Mouse (Mus musculus) neural tube, embryonic 13.5 days (tissue): Measurements from ENCODE around the gene Gm10300. TPM values are rescaled to one million over a fixed set of nuclear protein-coding genes. Genes with fewer than 3 reads are reported as not detected.

ENCODE experiments used
- ATAC-seq: fragments of 200-750 bp; cut with Nextera tagmentation; 2 replicates; pipeline ENCODE4 v1.8.0; 2017; ENCODE audit warnings: low read depth, mild to moderate bottlenecking, moderate TSS enrichment, moderate library complexity
- H3K27ac ChIP-seq: fragments of 300-500 bp; sonication (generic); replicated peaks from 2 replicates; pipeline ENCODE4 v1.5.1; 2015; ENCODE audit warnings: moderate library complexity, mild to moderate bottlenecking, inconsistent platforms
- H3K27me3 ChIP-seq: fragments of 300-500 bp; sonication (generic); 2 replicates; pipeline ENCODE4 v1.6.1; 2015; ENCODE audit warnings: mild to moderate bottlenecking, inconsistent platforms
- H3K36me3 ChIP-seq: fragments of 300-500 bp; sonication (generic); 2 replicates; pipeline ENCODE4 v1.6.1; 2015; ENCODE audit warnings: mild to moderate bottlenecking, inconsistent platforms
- H3K4me1 ChIP-seq: fragments of 300-500 bp; sonication (generic); replicated peaks from 2 replicates; pipeline ENCODE4 v1.6.1; 2015; ENCODE audit warnings: inconsistent platforms
- H3K4me2 ChIP-seq: fragments of 300-500 bp; sonication (generic); 2 replicates; pipeline ENCODE4 v1.6.1; 2015; ENCODE audit warnings: inconsistent platforms, mild to moderate bottlenecking, moderate library complexity
- H3K4me3 ChIP-seq: fragments of 300-500 bp; sonication (generic); 2 replicates; pipeline ENCODE4 v1.5.1; 2015; ENCODE audit warnings: mild to moderate bottlenecking, inconsistent platforms
- H3K9ac ChIP-seq: fragments of 300-500 bp; sonication (generic); 2 replicates; pipeline ENCODE4 v1.6.1; 2015; ENCODE audit warnings: moderate library complexity, mild to moderate bottlenecking, inconsistent platforms
- H3K9me3 ChIP-seq: fragments of 300-500 bp; sonication (generic); 2 replicates; pipeline ENCODE4 v1.6.1; 2016; ENCODE audit warnings: inconsistent platforms
- WGBS: fragments of 180-500 bp; shearing (Covaris S2); methylation state at CpG from one replicate; pipeline ENCODE4 v1.1.7; 2015; 5-methylcytosine and 5-hydroxymethylcytosine counted together
- polyA plus RNA-seq: library from polyadenylated mRNA; unstranded; fragments of >200 nt; fragmentation: Nextera tagmentation; extraction: Ambion mirVana; gene quantifications from 2 replicates; pipeline ENCODE4 v1.2.1, GENCODE M21; 2015

Gm10300 gene
- polyA plus RNA-seq, 1 experiment from 2014 or later = 0.20 TPM

GRCm38 (mm10) chr4:132060040-132060832 is 14.3 kb upstream of the Gm10300 start:
- Histone ChIP-seq H3K27me3 (no peaks in the 10 kb centered on the region), H3K4me1 (no peaks in the 10 kb centered on the region), H3K9me3 (no peaks in the 10 kb centered on the region), H3K4me3 (no peak overlapping the region), H3K9ac (no peak overlapping the region), H3K4me2 (no peak overlapping the region), H3K36me3 (no peaks in the 10 kb centered on the region), H3K27ac (no peak overlapping the region)
- 77% methylated on average over 17 of the region's 17 CpGs for WGBS
- no peak for ATAC-seq

- H3K4me2 ChIP-seq = no peak overlapping the region
- no peak for ATAC-seq
- peaks cover 11% of the 10 kb centered on the region; the same call in 1 of the 2 replicates for H3K4me1 ChIP-seq
- no peaks in the 10 kb centered on the region for H3K27me3 ChIP-seq
- H3K9ac ChIP-seq = no peak overlapping the region
- no peak overlapping the region for H3K27ac ChIP-seq
- no peak overlapping the region for H3K4me3 ChIP-seq
- H3K36me3 ChIP-seq = no peaks in the 10 kb centered on the region
- WGBS = 60% methylated on average over 8 of the region's 8 CpGs
- H3K9me3 ChIP-seq = no peaks in the 10 kb centered on the region
These were observed 12.2 kb upstream of the Gm10300 start for GRCm38 (mm10) chr4:132062289-132062688.

GRCm38 (mm10) chr4:132062934-132063884 is 11.3 kb upstream of the Gm10300 start:
- Histone ChIP-seq H3K9me3 (no peaks in the 10 kb centered on the region), H3K36me3 (no peaks in the 10 kb centered on the region), H3K4me1 (peaks cover 11% of the 10 kb centered on the region), H3K9ac (no peak overlapping the region), H3K27me3 (no peaks in the 10 kb centered on the region), H3K4me2 (no peak overlapping the region), H3K4me3 (no peak overlapping the region), H3K27ac (no peak overlapping the region)
- WGBS = 79% methylated on average over 17 of the region's 17 CpGs
- no peak for ATAC-seq

- ATAC-seq = no peak
- Histone ChIP-seq H3K36me3 (no peaks in the 10 kb centered on the region), H3K9me3 (no peaks in the 10 kb centered on the region), H3K27ac (no peak overlapping the region), H3K9ac (no peak overlapping the region), H3K27me3 (no peaks in the 10 kb centered on the region), H3K4me2 (no peak overlapping the region), H3K4me1 (peaks cover 11% of the 10 kb centered on the region), H3K4me3 (no peak overlapping the region)
- 92% methylated on average over 5 of the region's 5 CpGs for WGBS
These were observed 9.9 kb upstream of the Gm10300 start for GRCm38 (mm10) chr4:132064550-132064949.

GRCm38 (mm10) chr4:132065578-132065977 is 8.9 kb upstream of the Gm10300 start:
- Histone ChIP-seq H3K27me3 (no peaks in the 10 kb centered on the region), H3K4me1 (peaks cover 11% of the 10 kb centered on the region), H3K4me3 (no peak overlapping the region), H3K9ac (no peak overlapping the region), H3K9me3 (no peaks in the 10 kb centered on the region), H3K36me3 (no peaks in the 10 kb centered on the region), H3K4me2 (no peak overlapping the region), H3K27ac (no peak overlapping the region)
- 51% methylated on average over 3 of the region's 3 CpGs for WGBS
- no peak for ATAC-seq

- Histone ChIP-seq H3K4me3 (no peak overlapping the region), H3K4me1 (peaks cover 11% of the 10 kb centered on the region), H3K9me3 (no peaks in the 10 kb centered on the region), H3K36me3 (no peaks in the 10 kb centered on the region), H3K27me3 (no peaks in the 10 kb centered on the region), H3K4me2 (no peak overlapping the region), H3K9ac (no peak overlapping the region), H3K27ac (no peak overlapping the region)
- ATAC-seq = no peak
- 70% methylated on average over 10 of the region's 10 CpGs for WGBS
These were observed 8.3 kb upstream of the Gm10300 start for GRCm38 (mm10) chr4:132066101-132066773.

- H3K4me1 ChIP-seq = peaks cover 11% of the 10 kb centered on the region
- ATAC-seq = no peak
- WGBS = 83% methylated on average over 14 of the region's 14 CpGs
These were observed 7.2 kb upstream of the Gm10300 start for GRCm38 (mm10) chr4:132067112-132067937.

GRCm38 (mm10) chr4:132067938-132068235 is 6.6 kb upstream of the Gm10300 start:
- Histone ChIP-seq H3K36me3 (no peaks in the 10 kb centered on the region), H3K27me3 (peaks cover 3% of the 10 kb centered on the region; the same call in 1 of the 2 replicates), H3K4me2 (no peak overlapping the region), H3K9me3 (no peaks in the 10 kb centered on the region), H3K4me1 (peaks cover 11% of the 10 kb centered on the region), H3K9ac (no peak overlapping the region), H3K4me3 (no peak overlapping the region), H3K27ac (no peak overlapping the region)
- no peak for ATAC-seq
- WGBS = 72% methylated on average over 2 of the region's 2 CpGs

More at GRCm38 (mm10) chr4:132067112-132067937, 7.2 kb upstream of the Gm10300 start:
- H3K36me3 ChIP-seq = no peaks in the 10 kb centered on the region
- no peaks in the 10 kb centered on the region for H3K9me3 ChIP-seq
- no peak overlapping the region for H3K27ac ChIP-seq
- no peak overlapping the region for H3K4me2 ChIP-seq
- no peak overlapping the region for H3K4me3 ChIP-seq
- no peaks in the 10 kb centered on the region for H3K27me3 ChIP-seq
- no peak overlapping the region for H3K9ac ChIP-seq

- H3K36me3 ChIP-seq = no peaks in the 10 kb centered on the region
- peaks cover 15% of the 10 kb centered on the region for H3K4me1 ChIP-seq
- H3K27me3 ChIP-seq = peaks cover 13% of the 10 kb centered on the region; the same call in 1 of the 2 replicates
- WGBS = 95% methylated on average over 2 of the region's 2 CpGs
- no peak overlapping the region for H3K4me3 ChIP-seq
- no peak overlapping the region for H3K4me2 ChIP-seq
- no peak for ATAC-seq
- no peak overlapping the region for H3K9ac ChIP-seq
- H3K27ac ChIP-seq = no peak overlapping the region
- no peaks in the 10 kb centered on the region for H3K9me3 ChIP-seq
These were observed 2.8 kb upstream of the Gm10300 start for GRCm38 (mm10) chr4:132071674-132072073.

- peaks cover 13% of the 10 kb centered on the region; the same call in 1 of the 2 replicates for H3K27me3 ChIP-seq
- 61% methylated on average over 3 of the region's 3 CpGs for WGBS
- H3K4me3 ChIP-seq = no peak overlapping the region
- peaks cover 15% of the 10 kb centered on the region for H3K4me1 ChIP-seq
- H3K36me3 ChIP-seq = no peaks in the 10 kb centered on the region
- no peak for ATAC-seq
- no peak overlapping the region for H3K27ac ChIP-seq
- no peak overlapping the region for H3K4me2 ChIP-seq
- no peak overlapping the region for H3K9ac ChIP-seq
- no peaks in the 10 kb centered on the region for H3K9me3 ChIP-seq
These were observed 2.3 kb upstream of the Gm10300 start for GRCm38 (mm10) chr4:132072156-132072555.

GRCm38 (mm10) chr4:132072946-132073345 is 1.6 kb upstream of the Gm10300 start:
- no peak overlapping the region for H3K4me3 ChIP-seq
- H3K36me3 ChIP-seq = no peaks in the 10 kb centered on the region
- no peak overlapping the region for H3K4me2 ChIP-seq
- 71% methylated on average over 6 of the region's 6 CpGs for WGBS
- H3K9me3 ChIP-seq = no peaks in the 10 kb centered on the region
- ATAC-seq = no peak
- H3K27ac ChIP-seq = no peak overlapping the region
- no peak overlapping the region for H3K9ac ChIP-seq
- peaks cover 15% of the 10 kb centered on the region for H3K4me1 ChIP-seq
- peaks cover 13% of the 10 kb centered on the region; the same call in 1 of the 2 replicates for H3K27me3 ChIP-seq
